Mouse (Mus musculus): ENCODE data around the gene Exoc4. TPM values are rescaled to one million over a fixed set of nuclear protein-coding genes. Genes with fewer than 3 reads are reported as not detected.

The Exoc4 gene
- polyA plus RNA-seq, 1 experiment from 2014 or later: 44.6 TPM

GRCm38 (mm10) chr6:33987132-33987531 lies 738.2 kb downstream of the Exoc4 start:
- Histone ChIP-seq H3K4me1 (replicated peaks; ENCODE audit: control insufficient read depth, insufficient read depth, low read length) (no peaks in the 10 kb centered on the region), H3K4me3 (ENCODE audit: low read depth, low read length) (no peak overlapping the region), H3K9me3 (ENCODE audit: control insufficient read depth, low read length) (no peaks in the 10 kb centered on the region), H3K27ac (ENCODE audit: low read depth, low read length) (no peak overlapping the region), H3K9ac (ENCODE audit: low read depth, low read length) (no peak overlapping the region), H3K36me3 (ENCODE audit: control insufficient read depth, insufficient read depth, low read length) (no peaks in the 10 kb centered on the region), H3K27me3 (ENCODE audit: control insufficient read depth, insufficient read depth, low read length) (no peaks in the 10 kb centered on the region), H3K4me2 (replicated peaks; ENCODE audit: low read depth, low read length) (no peak overlapping the region)
- 71% methylated on average over 5 of the region's 5 CpGs for WGBS
- no peak for DNase-seq (ENCODE audit: low spot score)
- no peak for ATAC-seq (ENCODE audit: low FRiP score)

- Histone ChIP-seq H3K27ac (ENCODE audit: low read depth, low read length) (peak overlapping the region; percentile 60; the same call in 1 of the 2 replicates), H3K4me1 (replicated peaks; ENCODE audit: control insufficient read depth, insufficient read depth, low read length) (no peaks in the 10 kb centered on the region), H3K4me2 (replicated peaks; ENCODE audit: low read depth, low read length) (no peak overlapping the region), H3K9me3 (ENCODE audit: control insufficient read depth, low read length) (no peaks in the 10 kb centered on the region; the same call in 1 of the 2 replicates), H3K27me3 (ENCODE audit: control insufficient read depth, insufficient read depth, low read length) (no peaks in the 10 kb centered on the region), H3K9ac (ENCODE audit: low read depth, low read length) (no peak overlapping the region), H3K4me3 (ENCODE audit: low read depth, low read length) (no peak overlapping the region), H3K36me3 (ENCODE audit: control insufficient read depth, insufficient read depth, low read length) (no peaks in the 10 kb centered on the region)
- 37% methylated on average over 24 of the region's 24 CpGs for WGBS
- peak; percentile 83 for ATAC-seq (ENCODE audit: low FRiP score)
- DNase-seq (ENCODE audit: low spot score): peak; percentile 58
These were observed 743.5 kb downstream of the Exoc4 start for GRCm38 (mm10) chr6:33992213-33993034.

- no peak overlapping the region for H3K27ac ChIP-seq (ENCODE audit: low read depth, low read length)
- no peaks in the 10 kb centered on the region for H3K36me3 ChIP-seq (ENCODE audit: control insufficient read depth, insufficient read depth, low read length)
- no peaks in the 10 kb centered on the region for H3K4me1 ChIP-seq (replicated peaks; ENCODE audit: control insufficient read depth, insufficient read depth, low read length)
- no peak for DNase-seq (ENCODE audit: low spot score)
- H3K4me2 ChIP-seq (replicated peaks; ENCODE audit: low read depth, low read length): no peak overlapping the region
- H3K4me3 ChIP-seq (ENCODE audit: low read depth, low read length): no peak overlapping the region
- ATAC-seq (ENCODE audit: low FRiP score): no peak
- no peaks in the 10 kb centered on the region; the same call in 1 of the 2 replicates for H3K9me3 ChIP-seq (ENCODE audit: control insufficient read depth, low read length)
- whole genome bisulfite sequencing: 44% methylated on average over 6 of the region's 6 CpGs
- no peaks in the 10 kb centered on the region for H3K27me3 ChIP-seq (ENCODE audit: control insufficient read depth, insufficient read depth, low read length)
- no peak overlapping the region for H3K9ac ChIP-seq (ENCODE audit: low read depth, low read length)
These were observed 745.0 kb downstream of the Exoc4 start for GRCm38 (mm10) chr6:33993842-33994241.

GRCm38 (mm10) chr6:33998590-33998989 lies 749.7 kb downstream of the Exoc4 start:
- Histone ChIP-seq H3K36me3 (ENCODE audit: control insufficient read depth, insufficient read depth, low read length) (no peaks in the 10 kb centered on the region), H3K4me3 (ENCODE audit: low read depth, low read length) (no peak overlapping the region), H3K9me3 (ENCODE audit: control insufficient read depth, low read length) (no peaks in the 10 kb centered on the region), H3K4me1 (replicated peaks; ENCODE audit: control insufficient read depth, insufficient read depth, low read length) (no peaks in the 10 kb centered on the region), H3K9ac (ENCODE audit: low read depth, low read length) (no peak overlapping the region), H3K27me3 (ENCODE audit: control insufficient read depth, insufficient read depth, low read length) (no peaks in the 10 kb centered on the region), H3K4me2 (replicated peaks; ENCODE audit: low read depth, low read length) (no peak overlapping the region), H3K27ac (ENCODE audit: low read depth, low read length) (no peak overlapping the region)
- 50% methylated on average over 3 of the region's 4 CpGs for WGBS
- ATAC-seq (ENCODE audit: low FRiP score): no peak
- no peak for DNase-seq (ENCODE audit: low spot score)

- no peak for ATAC-seq (ENCODE audit: low FRiP score)
- DNase-seq (ENCODE audit: low spot score): no peak
- Histone ChIP-seq H3K27me3 (ENCODE audit: control insufficient read depth, insufficient read depth, low read length) (no peaks in the 10 kb centered on the region), H3K9me3 (ENCODE audit: control insufficient read depth, low read length) (no peaks in the 10 kb centered on the region), H3K4me3 (ENCODE audit: low read depth, low read length) (no peak overlapping the region), H3K9ac (ENCODE audit: low read depth, low read length) (no peak overlapping the region), H3K4me1 (replicated peaks; ENCODE audit: control insufficient read depth, insufficient read depth, low read length) (no peaks in the 10 kb centered on the region), H3K4me2 (replicated peaks; ENCODE audit: low read depth, low read length) (no peak overlapping the region), H3K36me3 (ENCODE audit: control insufficient read depth, insufficient read depth, low read length) (no peaks in the 10 kb centered on the region), H3K27ac (ENCODE audit: low read depth, low read length) (no peak overlapping the region)
- 39% methylated on average over 7 of the region's 7 CpGs for WGBS
These were observed 750.6 kb downstream of the Exoc4 start for GRCm38 (mm10) chr6:33999530-33999929.

GRCm38 (mm10) chr6:34000644-34001043 lies 751.8 kb downstream of the Exoc4 start:
- WGBS: 94% methylated on average over 7 of the region's 7 CpGs
- ATAC-seq (ENCODE audit: low FRiP score) (no peak), DNase-seq (ENCODE audit: low spot score) (no peak)
- Histone ChIP-seq H3K9ac (ENCODE audit: low read depth, low read length) (no peak overlapping the region), H3K4me1 (replicated peaks; ENCODE audit: control insufficient read depth, insufficient read depth, low read length) (no peaks in the 10 kb centered on the region), H3K27me3 (ENCODE audit: control insufficient read depth, insufficient read depth, low read length) (no peaks in the 10 kb centered on the region), H3K4me3 (ENCODE audit: low read depth, low read length) (no peak overlapping the region), H3K36me3 (ENCODE audit: control insufficient read depth, insufficient read depth, low read length) (no peaks in the 10 kb centered on the region), H3K9me3 (ENCODE audit: control insufficient read depth, low read length) (no peaks in the 10 kb centered on the region), H3K27ac (ENCODE audit: low read depth, low read length) (no peak overlapping the region), H3K4me2 (replicated peaks; ENCODE audit: low read depth, low read length) (no peak overlapping the region)

GRCm38 (mm10) chr6:34003033-34003432 lies 754.1 kb downstream of the Exoc4 start:
- ATAC-seq (ENCODE audit: low FRiP score): no peak
- Histone ChIP-seq H3K4me1 (replicated peaks; ENCODE audit: control insufficient read depth, insufficient read depth, low read length) (no peaks in the 10 kb centered on the region), H3K27ac (ENCODE audit: low read depth, low read length) (no peak overlapping the region), H3K9me3 (ENCODE audit: control insufficient read depth, low read length) (no peaks in the 10 kb centered on the region), H3K9ac (ENCODE audit: low read depth, low read length) (no peak overlapping the region), H3K27me3 (ENCODE audit: control insufficient read depth, insufficient read depth, low read length) (no peaks in the 10 kb centered on the region), H3K36me3 (ENCODE audit: control insufficient read depth, insufficient read depth, low read length) (no peaks in the 10 kb centered on the region), H3K4me2 (replicated peaks; ENCODE audit: low read depth, low read length) (no peak overlapping the region), H3K4me3 (ENCODE audit: low read depth, low read length) (no peak overlapping the region)
- no peak for DNase-seq (ENCODE audit: low spot score)
- WGBS: 39% methylated on average over 1 of the region's 1 CpGs

GRCm38 (mm10) chr6:34013469-34013868 lies 764.6 kb downstream of the Exoc4 start:
- Histone ChIP-seq H3K36me3 (ENCODE audit: control insufficient read depth, insufficient read depth, low read length) (no peaks in the 10 kb centered on the region), H3K27me3 (ENCODE audit: control insufficient read depth, insufficient read depth, low read length) (no peaks in the 10 kb centered on the region), H3K4me3 (ENCODE audit: low read depth, low read length) (no peak overlapping the region), H3K9me3 (ENCODE audit: control insufficient read depth, low read length) (no peaks in the 10 kb centered on the region), H3K27ac (ENCODE audit: low read depth, low read length) (no peak overlapping the region), H3K9ac (ENCODE audit: low read depth, low read length) (no peak overlapping the region), H3K4me1 (replicated peaks; ENCODE audit: control insufficient read depth, insufficient read depth, low read length) (no peaks in the 10 kb centered on the region), H3K4me2 (replicated peaks; ENCODE audit: low read depth, low read length) (no peak overlapping the region)
- WGBS: 82% methylated on average over 6 of the region's 6 CpGs
- DNase-seq (ENCODE audit: low spot score): no peak
- ATAC-seq (ENCODE audit: low FRiP score): no peak

All from hindbrain, embryonic 11.5 days (tissue).